Mouse (Mus musculus) intestine, postnatal 0 days (tissue): ENCODE data around the gene Hadhb. TPM values are rescaled to one million over a fixed set of nuclear protein-coding genes. Genes with fewer than 3 reads are reported as not detected.

ENCODE experiments used
- ATAC-seq: fragments of 200-750 bp; cut with Nextera tagmentation; 2 replicates; pipeline ENCODE4 v1.8.0; 2017; ENCODE audit warnings: mild to moderate bottlenecking, moderate TSS enrichment, moderate library complexity
- H3K27ac ChIP-seq: fragments of 300-500 bp; sonication (generic); 2 replicates; pipeline ENCODE4 v1.5.1; 2014; ENCODE audit warnings: mild to moderate bottlenecking, low read depth, low read length, moderate library complexity
- H3K27me3 ChIP-seq: fragments of 300-500 bp; sonication (generic); replicated peaks from 2 replicates; pipeline ENCODE4 v1.6.1; 2014; ENCODE audit warnings: low read length, mixed read lengths; ENCODE audit not compliant: control insufficient read depth, insufficient read depth
- H3K36me3 ChIP-seq: fragments of 300-500 bp; sonication (generic); 2 replicates; pipeline ENCODE4 v1.6.1; 2014; ENCODE audit warnings: mild to moderate bottlenecking, moderate library complexity; ENCODE audit not compliant: control insufficient read depth, insufficient read depth
- H3K4me1 ChIP-seq: fragments of 300-500 bp; sonication (generic); replicated peaks from 2 replicates; pipeline ENCODE4 v1.6.1; 2014; ENCODE audit warnings: antibody characterized with exemption, low read length, mixed read lengths; ENCODE audit not compliant: control insufficient read depth, insufficient read depth
- H3K4me2 ChIP-seq: fragments of 300-500 bp; sonication (generic); replicated peaks from 2 replicates; pipeline ENCODE4 v1.6.1; 2014; ENCODE audit warnings: low read depth, mild to moderate bottlenecking, moderate library complexity
- H3K4me3 ChIP-seq: fragments of 300-500 bp; sonication (generic); 2 replicates; pipeline ENCODE4 v1.5.1; 2014; ENCODE audit warnings: low read depth, low read length
- H3K9ac ChIP-seq: fragments of 300-500 bp; sonication (generic); 2 replicates; pipeline ENCODE4 v1.6.1; 2014; ENCODE audit warnings: mild to moderate bottlenecking, low read depth, low read length
- H3K9me3 ChIP-seq: fragments of 300-500 bp; sonication (generic); 2 replicates; pipeline ENCODE4 v1.6.1; 2016; ENCODE audit warnings: mixed run types; ENCODE audit not compliant: control insufficient read depth
- CTCF ChIP-seq: sonication (generic); IDR thresholded peaks from 2 replicates; pipeline ENCODE4 v1.5.1; 2016; ENCODE audit warnings: low read depth, mild to moderate bottlenecking, control low read depth, antibody characterized with exemption, moderate library complexity
- WGBS: fragments of 180-500 bp; shearing (Covaris S2); extraction: QIAGEN DNeasy Blood & Tissue Kit; methylation state at CpG from one replicate; pipeline ENCODE4 v1.1.7; 2014; 5-methylcytosine and 5-hydroxymethylcytosine counted together
- polyA plus RNA-seq: library from polyadenylated mRNA; unstranded; fragments of >200 nt; fragmentation: Nextera tagmentation; extraction: Ambion mirVana; gene quantifications from 2 replicates; pipeline ENCODE4 v1.2.1, GENCODE M21; 2015

Gene Hadhb
- polyA plus RNA-seq, 1 experiment from 2014 or later: 420 TPM

GRCm38 (mm10) chr5:30201521-30201920 is 46.5 kb downstream of the Hadhb start:
- Histone ChIP-seq H3K4me3 (no peak overlapping the region), H3K9me3 (no peaks in the 10 kb centered on the region), H3K4me1 (no peaks in the 10 kb centered on the region), H3K36me3 (no peaks in the 10 kb centered on the region), H3K9ac (no peak overlapping the region), H3K27ac (no peak overlapping the region), H3K4me2 (no peak overlapping the region), H3K27me3 (no peaks in the 10 kb centered on the region)
- TF ChIP-seq CTCF: peak; percentile 92
- 0 out of 2 replicates have a peak, but pooled peaks have one; percentile 7 for ATAC-seq
- 44% methylated on average over 5 of the region's 5 CpGs for WGBS

- Histone ChIP-seq H3K9me3 (no peaks in the 10 kb centered on the region), H3K27ac (no peak overlapping the region), H3K9ac (no peak overlapping the region), H3K4me1 (no peaks in the 10 kb centered on the region), H3K36me3 (no peaks in the 10 kb centered on the region), H3K27me3 (no peaks in the 10 kb centered on the region), H3K4me2 (no peak overlapping the region), H3K4me3 (no peak overlapping the region)
- WGBS: 78% methylated on average over 7 of the region's 7 CpGs
- no peak for TF ChIP-seq CTCF
- ATAC-seq: no peak
Observed at GRCm38 (mm10) chr5:30202221-30202620, 47.2 kb downstream of the Hadhb start.

- Histone ChIP-seq H3K4me3 (no peak overlapping the region), H3K4me2 (no peak overlapping the region), H3K9ac (no peak overlapping the region), H3K27ac (no peak overlapping the region), H3K4me1 (no peaks in the 10 kb centered on the region), H3K27me3 (no peaks in the 10 kb centered on the region), H3K36me3 (no peaks in the 10 kb centered on the region), H3K9me3 (no peaks in the 10 kb centered on the region)
- no peak for ATAC-seq
- whole genome bisulfite sequencing: 78% methylated on average over 10 of the region's 10 CpGs
- TF ChIP-seq CTCF: no peak
Observed at GRCm38 (mm10) chr5:30203216-30203885, 48.3 kb downstream of the Hadhb start.

GRCm38 (mm10) chr5:30204441-30204840 is 49.4 kb downstream of the Hadhb start:
- no peak overlapping the region for H3K27ac ChIP-seq
- no peak overlapping the region for H3K4me2 ChIP-seq
- no peaks in the 10 kb centered on the region for H3K9me3 ChIP-seq
- H3K4me3 ChIP-seq: no peak overlapping the region
- H3K27me3 ChIP-seq: no peaks in the 10 kb centered on the region
- no peaks in the 10 kb centered on the region for H3K36me3 ChIP-seq
- no peaks in the 10 kb centered on the region for H3K4me1 ChIP-seq
- ATAC-seq: no peak
- no peak overlapping the region for H3K9ac ChIP-seq
- 67% methylated on average over 1 of the region's 1 CpGs for WGBS
- TF ChIP-seq CTCF: no peak

GRCm38 (mm10) chr5:30205034-30205433 is 50.0 kb downstream of the Hadhb start:
- no peak overlapping the region for H3K4me3 ChIP-seq
- no peaks in the 10 kb centered on the region for H3K4me1 ChIP-seq
- H3K36me3 ChIP-seq: no peaks in the 10 kb centered on the region
- TF ChIP-seq CTCF: no peak
- no peak overlapping the region for H3K27ac ChIP-seq
- H3K4me2 ChIP-seq: no peak overlapping the region
- ATAC-seq: no peak
- H3K9me3 ChIP-seq: no peaks in the 10 kb centered on the region
- no peaks in the 10 kb centered on the region for H3K27me3 ChIP-seq
- WGBS: 74% methylated on average over 3 of the region's 3 CpGs
- no peak overlapping the region for H3K9ac ChIP-seq

- no peak within 1 kb of the TSS for H3K9ac ChIP-seq
- no peak within 1 kb of the TSS for H3K4me3 ChIP-seq
- no peaks in the 10 kb centered on the region for H3K9me3 ChIP-seq
- H3K27ac ChIP-seq: no peak within 1 kb of the TSS
- H3K4me1 ChIP-seq: no peaks in the 10 kb centered on the region
- no peaks in the 10 kb centered on the region for H3K36me3 ChIP-seq
- no peak for TF ChIP-seq CTCF
- 52% methylated on average over 5 of the region's 5 CpGs for WGBS
- H3K4me2 ChIP-seq: no peak within 1 kb of the TSS
- no peaks in the 10 kb centered on the region for H3K27me3 ChIP-seq
- ATAC-seq: no peak
Observed at GRCm38 (mm10) chr5:30205493-30205892, 50.4 kb downstream of the Hadhb start, which contains the start of gene Adgrf3. Adgrf3 (minus strand) TSS chr5:30205722.
